In genomic region chrX:84514650-84515366, GRCm38 (mm10) we compare ENCODE assay signal across 16 mouse cellular contexts.
DNase-seq lines count a peak whose midpoint lies in the region; ATAC-seq and TF ChIP-seq lines count a peak whose summit lies in the region.
"Had no signal": no experiment of that assay in that cellular context is flagged by ENCODE, and none has a peak within 500 bp of the region (broad histone marks: within the 10 kb centered on the region; RNA-seq: fewer than 3 reads in every experiment).

No protein-coding gene starts in this region.

- no peaks in the 10 kb centered on the region for H3K4me1 ChIP-seq in embryonic facial prominence, embryonic 14.5 days (ENCODE audit: control insufficient read depth, insufficient read depth, low read length)
- H3K4me1 ChIP-seq in embryonic facial prominence, embryonic 10.5 days = no peaks in the 10 kb centered on the region
- H3K4me1 ChIP-seq in forebrain, embryonic 12.5 days = no peaks in the 10 kb centered on the region
- H3K4me1 ChIP-seq in lung, embryonic 15.5 days = no peaks in the 10 kb centered on the region
- H3K4me1 ChIP-seq in midbrain, embryonic 14.5 days (ENCODE audit: control insufficient read depth, insufficient read depth, low read length) = no peaks in the 10 kb centered on the region
- no peaks in the 10 kb centered on the region for H3K4me1 ChIP-seq in liver, embryonic 11.5 days (replicated peaks; ENCODE audit: control insufficient read depth, insufficient read depth, low read length)

- H3K27me3 ChIP-seq in embryonic facial prominence, embryonic 14.5 days (replicated peaks; ENCODE audit: control insufficient read depth, insufficient read depth, low read length) = no peaks in the 10 kb centered on the region
- H3K27me3 ChIP-seq in embryonic facial prominence, embryonic 10.5 days (replicated peaks; ENCODE audit: low read depth, poor library complexity, severe bottlenecking) = no peaks in the 10 kb centered on the region
- no peaks in the 10 kb centered on the region for H3K27me3 ChIP-seq in forebrain, embryonic 12.5 days
- no peaks in the 10 kb centered on the region for H3K27me3 ChIP-seq in lung, embryonic 15.5 days
- no peaks in the 10 kb centered on the region for H3K27me3 ChIP-seq in midbrain, embryonic 14.5 days (ENCODE audit: control insufficient read depth, insufficient read depth, low read length)
- H3K27me3 ChIP-seq in liver, embryonic 11.5 days (replicated peaks; ENCODE audit: control insufficient read depth, insufficient read depth, low read length) = no peaks in the 10 kb centered on the region

- no peak overlapping the region for H3K4me2 ChIP-seq in embryonic facial prominence, embryonic 14.5 days (ENCODE audit: low read depth, low read length)
- no peak overlapping the region for H3K4me2 ChIP-seq in forebrain, embryonic 12.5 days
- H3K4me2 ChIP-seq in lung, embryonic 15.5 days = no peak overlapping the region
- H3K4me2 ChIP-seq in midbrain, embryonic 14.5 days (ENCODE audit: low read length) = no peak overlapping the region
- H3K4me2 ChIP-seq in liver, embryonic 11.5 days = no peak overlapping the region

- no peaks in the 10 kb centered on the region for H3K36me3 ChIP-seq in embryonic facial prominence, embryonic 14.5 days (ENCODE audit: control insufficient read depth, insufficient read depth, low read length)
- H3K36me3 ChIP-seq in embryonic facial prominence, embryonic 10.5 days (replicated peaks) = no peaks in the 10 kb centered on the region
- H3K36me3 ChIP-seq in forebrain, embryonic 12.5 days (replicated peaks) = no peaks in the 10 kb centered on the region
- H3K36me3 ChIP-seq in lung, embryonic 15.5 days = no peaks in the 10 kb centered on the region
- H3K36me3 ChIP-seq in midbrain, embryonic 14.5 days (ENCODE audit: control insufficient read depth, insufficient read depth, low read length) = no peaks in the 10 kb centered on the region
- H3K36me3 ChIP-seq in liver, embryonic 11.5 days (ENCODE audit: control insufficient read depth, insufficient read depth, low read length) = no peaks in the 10 kb centered on the region

- no peak overlapping the region for H3K9ac ChIP-seq in embryonic facial prominence, embryonic 14.5 days (ENCODE audit: low read depth, low read length)
- H3K9ac ChIP-seq in forebrain, embryonic 12.5 days = no peak overlapping the region
- no peak overlapping the region for H3K9ac ChIP-seq in lung, embryonic 15.5 days
- no peak overlapping the region for H3K9ac ChIP-seq in midbrain, embryonic 14.5 days (replicated peaks; ENCODE audit: low read length)
- no peak overlapping the region for H3K9ac ChIP-seq in liver, embryonic 11.5 days (ENCODE audit: low read depth, low read length)

- no peak overlapping the region for H3K4me3 ChIP-seq in embryonic facial prominence, embryonic 14.5 days (ENCODE audit: low read depth, low read length)
- H3K4me3 ChIP-seq in embryonic facial prominence, embryonic 10.5 days = no peak overlapping the region
- no peak overlapping the region for H3K4me3 ChIP-seq in forebrain, embryonic 12.5 days (replicated peaks)
- no peak overlapping the region for H3K4me3 ChIP-seq in lung, embryonic 15.5 days
- H3K4me3 ChIP-seq in midbrain, embryonic 14.5 days (replicated peaks; ENCODE audit: low read depth, low read length) = no peak overlapping the region
- H3K4me3 ChIP-seq in left cerebral cortex, adult 2 months = no peak overlapping the region
- no peak overlapping the region for H3K4me3 ChIP-seq in liver, embryonic 11.5 days (ENCODE audit: low read depth, low read length)

- intact Hi-C loops in left cerebral cortex, adult 2 months (cut with DNase I) = no loop called here

- no peak for ATAC-seq in embryonic facial prominence, embryonic 14.5 days (ENCODE audit: low read depth)
- peak; percentile 92; the same call in 1 of the 2 replicates for ATAC-seq in forebrain, embryonic 12.5 days (ENCODE audit: low FRiP score)
- peak; percentile 49; the same call in 1 of the 2 replicates for ATAC-seq in lung, embryonic 15.5 days (ENCODE audit: borderline replicate concordance, extremely low read depth, low FRiP score, low TSS enrichment)
- ATAC-seq in midbrain, embryonic 14.5 days (ENCODE audit: low FRiP score, low TSS enrichment) = no peak
- no peak for ATAC-seq in liver, embryonic 11.5 days (replicated peaks; ENCODE audit: low FRiP score)
- ATAC-seq in megakaryocyte-erythroid progenitor cell, adult 5-6 weeks (replicated peaks; ENCODE audit: low FRiP score, low TSS enrichment, poor library complexity, severe bottlenecking) = no peak
- ATAC-seq: inflammation-experienced regulatory T-cells, adult 6 months had no signal

- TF ChIP-seq CTCF in left cerebral cortex, adult 2 months (IDR thresholded peaks at IDR 0.05) = no peak

- H3K9me3 ChIP-seq in embryonic facial prominence, embryonic 14.5 days (ENCODE audit: control insufficient read depth, low read length) = no peaks in the 10 kb centered on the region
- no peaks in the 10 kb centered on the region for H3K9me3 ChIP-seq in embryonic facial prominence, embryonic 10.5 days
- H3K9me3 ChIP-seq in forebrain, embryonic 12.5 days = no peaks in the 10 kb centered on the region
- no peaks in the 10 kb centered on the region for H3K9me3 ChIP-seq in lung, embryonic 15.5 days
- H3K9me3 ChIP-seq in midbrain, embryonic 14.5 days (ENCODE audit: control insufficient read depth, low read length) = no peaks in the 10 kb centered on the region
- no peaks in the 10 kb centered on the region for H3K9me3 ChIP-seq in liver, embryonic 11.5 days (ENCODE audit: control insufficient read depth, low read length)

- WGBS in embryonic facial prominence, embryonic 14.5 days = 60% methylated on average over 3 of the region's 3 CpGs
- 68% methylated on average over 3 of the region's 3 CpGs for WGBS in embryonic facial prominence, embryonic 10.5 days
- WGBS in forebrain, embryonic 12.5 days = 15% methylated on average over 3 of the region's 3 CpGs
- 32% methylated on average over 3 of the region's 3 CpGs for WGBS in lung, embryonic 15.5 days
- 53% methylated on average over 3 of the region's 3 CpGs for whole genome bisulfite sequencing in midbrain, embryonic 14.5 days
- 84% methylated on average over 3 of the region's 3 CpGs for WGBS in liver, embryonic 11.5 days

- DNase-seq in embryonic facial prominence, embryonic 14.5 days (ENCODE audit: low spot score) = peak; percentile 35
- no peak for DNase-seq in embryonic facial prominence, embryonic 10.5 days (ENCODE audit: low spot score)
- DNase-seq in midbrain, embryonic 14.5 days = peak; percentile 52
- no peak for DNase-seq in left cerebral cortex, adult 2 months (ENCODE audit: extremely low spot score in 1 of 2, low spot score in 2 of 2)
- DNase-seq in liver, embryonic 11.5 days (ENCODE audit: low spot score) = no peak
- DNase-seq: adrenal gland, postnatal 36 days; cerebellum, adult 18-20 months; heart, adult 11 months; heart, postnatal 10 days; layer of hippocampus, postnatal 36 days; right cerebral cortex, postnatal 25 days; thymus, postnatal 14 days had no signal

- H3K27ac ChIP-seq in embryonic facial prominence, embryonic 14.5 days (replicated peaks; ENCODE audit: low read depth, low read length) = no peak overlapping the region
- no peak overlapping the region for H3K27ac ChIP-seq in embryonic facial prominence, embryonic 10.5 days (replicated peaks)
- H3K27ac ChIP-seq in forebrain, embryonic 12.5 days = no peak overlapping the region
- peak overlapping the region; percentile 10; the same call in 1 of the 2 replicates for H3K27ac ChIP-seq in lung, embryonic 15.5 days
- no peak overlapping the region for H3K27ac ChIP-seq in midbrain, embryonic 14.5 days (replicated peaks; ENCODE audit: low read depth, low read length)
- H3K27ac ChIP-seq in left cerebral cortex, adult 2 months = no peak overlapping the region
- no peak overlapping the region for H3K27ac ChIP-seq in liver, embryonic 11.5 days (ENCODE audit: low read depth, low read length)

Comparison
In these comparisons a context has a peak if more than half of its experiments do, and no peak if none do; other contexts are left out.
1. DNase-seq: peak in embryonic facial prominence, embryonic 14.5 days (single experiment) and midbrain, embryonic 14.5 days (single experiment); none in embryonic facial prominence, embryonic 10.5 days (single experiment), left cerebral cortex, adult 2 months (0 of 2) and liver, embryonic 11.5 days (single experiment).
2. ATAC-seq: peak in forebrain, embryonic 12.5 days (single experiment) and lung, embryonic 15.5 days (single experiment); none in embryonic facial prominence, embryonic 14.5 days (single experiment), midbrain, embryonic 14.5 days (single experiment), liver, embryonic 11.5 days (single experiment) and megakaryocyte-erythroid progenitor cell, adult 5-6 weeks (single experiment).